Mouse (Mus musculus) lung, postnatal 0 days (tissue): ENCODE results near the gene Mphosph9.

Experiments
- CTCF ChIP-seq: IDR thresholded peaks from 2 replicates; pipeline ENCODE4 v1.5.1; 2016; ENCODE audit warnings: antibody characterized with exemption, mild to moderate bottlenecking
- EP300 ChIP-seq: IDR thresholded peaks from 2 replicates; pipeline ENCODE4 v1.6.1; 2016; ENCODE audit warnings: antibody characterized with exemption, mild to moderate bottlenecking, control low read depth

GRCm38 (mm10) chr5:124227193-124227592 is 100.6 kb downstream of the Mphosph9 start:
- peak; percentile 22; the same call in 1 of the 2 replicates for TF ChIP-seq EP300
- TF ChIP-seq CTCF: no peak
